Mouse (Mus musculus): ENCODE results near the gene Zc3h12a. TPM values are rescaled to one million over a fixed set of nuclear protein-coding genes. Genes with fewer than 3 reads are reported as not detected.

Zc3h12a gene
- polyA plus RNA-seq, 1 experiment = 48.0 TPM

- DNase-seq (ENCODE audit: low read depth, low spot score) = no peak
- 88% methylated on average over 4 of the region's 4 CpGs for WGBS
These were observed 20.3 kb upstream of the Zc3h12a start for GRCm38 (mm10) chr4:125147970-125148369.

- WGBS = 27% methylated on average over 10 of the region's 10 CpGs
- no peak for DNase-seq (ENCODE audit: low read depth, low spot score)
These were observed 17.6 kb upstream of the Zc3h12a start for GRCm38 (mm10) chr4:125145213-125145612.

DNA sequence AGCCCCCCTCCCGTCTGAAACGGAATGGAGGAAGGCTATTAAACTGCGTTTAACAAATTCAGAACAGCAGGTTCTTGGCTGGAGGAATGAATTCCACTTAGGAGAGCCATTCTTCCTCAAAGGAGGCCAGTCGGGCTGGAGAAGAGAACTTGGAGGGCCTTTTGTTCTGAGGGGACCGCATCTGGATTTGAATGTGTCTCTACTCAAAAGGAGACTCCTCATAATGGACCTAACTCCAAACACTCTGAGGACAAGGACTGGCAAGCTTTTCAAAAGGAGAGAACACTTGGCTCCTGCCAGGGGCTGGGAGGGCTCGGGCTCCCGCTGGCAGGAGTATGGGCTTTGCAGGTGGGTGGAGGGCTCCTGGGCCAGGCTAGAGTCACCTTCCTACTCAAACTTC, 17.0 kb upstream of the Zc3h12a start:
- no peak for DNase-seq (ENCODE audit: low read depth, low spot score)
- 41% methylated on average over 7 of the region's 7 CpGs for WGBS

DNA sequence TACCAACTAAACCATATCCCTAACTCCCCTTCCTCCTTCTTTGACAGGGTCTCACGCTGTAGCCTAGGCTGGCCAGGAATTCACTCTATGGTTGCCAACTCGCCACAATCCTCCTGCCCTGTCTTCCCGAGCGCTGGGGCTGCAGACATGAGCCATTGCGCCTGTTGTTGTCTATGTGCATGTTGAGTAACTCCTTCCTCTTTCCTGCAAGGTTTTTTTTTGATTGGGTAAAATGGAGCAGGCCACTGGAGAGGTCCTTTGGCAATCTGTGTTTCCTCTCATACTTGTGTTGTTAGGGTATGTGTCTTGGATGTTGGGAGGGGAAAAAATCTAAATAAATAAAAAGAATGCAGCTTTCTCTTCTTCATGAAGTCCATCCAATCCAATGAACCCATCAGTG, 16.6 kb upstream of the Zc3h12a start:
- 72% methylated on average over 5 of the region's 5 CpGs for WGBS
- DNase-seq (ENCODE audit: low read depth, low spot score) = no peak

DNA sequence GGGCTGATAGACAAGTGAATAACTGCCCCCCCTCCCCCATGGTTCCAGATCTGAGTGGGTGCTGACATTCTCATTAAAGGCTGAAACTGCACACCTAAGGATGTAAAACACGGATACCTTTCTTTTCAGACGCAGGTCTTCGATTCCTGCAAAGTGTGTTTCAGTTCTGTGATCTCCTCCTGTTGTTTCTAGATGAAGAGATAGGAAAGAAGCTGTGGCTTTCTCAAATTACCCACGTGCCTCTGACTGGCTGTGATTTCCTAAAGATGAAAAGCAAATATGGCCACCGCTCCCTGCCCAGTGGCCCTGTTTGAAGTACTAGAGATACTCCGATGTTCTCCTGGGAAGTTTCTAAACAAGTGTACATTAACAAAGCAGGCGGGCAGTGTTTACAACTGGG, 10.7 kb upstream of the Zc3h12a start:
- 40% methylated on average over 7 of the region's 7 CpGs for WGBS

DNA sequence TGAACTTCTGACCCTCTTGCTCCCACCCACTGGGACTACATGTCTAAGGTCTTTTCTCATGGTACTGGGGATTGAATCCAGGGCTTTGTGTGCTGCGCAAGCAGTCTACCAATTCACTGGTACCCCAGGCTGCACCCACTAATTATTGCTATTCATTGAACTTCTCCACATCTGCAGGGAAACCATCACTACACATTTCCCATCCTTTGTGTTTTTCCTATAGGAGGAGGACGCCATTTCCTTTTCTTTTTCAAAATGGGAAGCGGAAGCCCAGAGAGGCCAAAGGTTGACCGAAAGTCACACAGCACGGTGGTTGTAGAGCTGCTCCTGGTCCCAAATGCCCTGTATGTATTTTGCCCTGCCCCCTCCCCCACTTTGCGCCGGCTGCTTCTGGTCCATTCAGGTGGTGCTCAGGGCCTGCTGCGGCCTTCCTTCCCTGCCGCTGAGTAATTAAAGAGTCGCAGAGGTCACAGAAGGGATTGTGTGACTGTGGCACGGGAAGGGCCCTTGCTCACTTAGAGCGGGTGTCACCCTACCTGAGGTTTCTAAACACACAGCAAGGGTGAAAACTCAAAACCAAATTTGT, 8.8 kb upstream of the Zc3h12a start:
- DNase-seq (ENCODE audit: low read depth, low spot score) = no peak
- WGBS = 61% methylated on average over 12 of the region's 12 CpGs

More for the DNA sequence above, 10.7 kb upstream of the Zc3h12a start:
- no peak for DNase-seq (ENCODE audit: low read depth, low spot score)

DNA sequence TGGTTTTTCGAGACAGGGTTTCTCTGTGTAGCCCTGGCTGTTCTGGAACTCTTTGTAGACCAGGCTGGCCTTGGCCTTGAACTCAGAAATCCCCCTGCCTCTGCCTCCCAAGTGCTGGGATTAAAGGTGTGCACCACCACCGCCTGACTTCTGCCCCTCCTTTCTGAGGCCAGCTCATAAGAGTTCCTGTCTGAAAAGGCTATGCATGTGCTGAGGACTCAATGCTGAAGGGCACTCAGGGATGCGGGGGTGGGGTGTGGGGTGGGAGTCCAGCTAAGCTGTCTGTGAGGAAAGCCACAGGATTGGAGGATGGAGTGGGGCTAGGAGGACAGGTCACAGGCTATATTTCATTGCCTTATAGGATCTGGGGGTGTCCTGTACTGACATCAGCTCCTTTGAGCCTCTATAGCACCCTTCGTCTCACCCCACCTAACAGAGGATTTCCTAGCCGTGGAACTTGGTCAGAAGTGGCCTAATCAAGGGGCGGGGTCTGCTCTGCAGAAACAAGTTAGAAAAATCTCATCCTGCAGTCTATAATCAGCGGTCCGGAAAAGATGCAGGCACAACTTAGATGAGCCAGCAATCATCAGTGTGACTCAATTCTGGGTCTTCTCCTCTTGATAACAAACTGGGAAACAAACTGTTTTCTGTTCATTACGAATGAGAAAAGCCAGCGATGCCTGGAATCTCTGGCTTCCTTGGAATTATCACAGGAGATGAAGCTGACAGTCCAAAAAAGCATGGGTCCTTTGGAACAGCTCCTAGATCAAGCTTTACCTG, 7.6 kb upstream of the Zc3h12a start:
- WGBS = 80% methylated on average over 10 of the region's 10 CpGs
- no peak for DNase-seq (ENCODE audit: low read depth, low spot score)

GRCm38 (mm10) chr4:125134631-125135030, 7.0 kb upstream of the Zc3h12a start:
- no peak for DNase-seq (ENCODE audit: low read depth, low spot score)
- 74% methylated on average over 5 of the region's 5 CpGs for WGBS

- 32% methylated on average over 4 of the region's 4 CpGs for WGBS
These were observed 6.6 kb upstream of the Zc3h12a start for GRCm38 (mm10) chr4:125134192-125134591.

DNA sequence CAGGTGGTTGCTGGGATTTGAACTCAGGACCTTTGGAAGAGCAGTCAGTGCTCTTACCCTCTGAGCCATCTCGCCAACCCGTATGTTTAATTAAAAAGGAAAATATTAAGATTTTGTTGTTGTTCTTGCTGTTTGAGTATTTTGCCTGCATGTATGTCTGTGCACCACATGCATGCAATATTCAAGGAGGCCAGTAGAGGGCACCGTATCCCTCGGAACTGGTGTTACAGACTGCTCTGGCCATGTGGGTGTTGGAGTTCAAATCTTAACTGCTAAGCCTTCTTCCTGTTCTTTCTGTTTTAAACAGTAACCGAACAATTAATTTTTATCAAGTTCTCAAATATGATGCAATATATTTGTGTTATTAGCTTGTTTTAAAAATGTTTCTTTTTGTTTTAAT, 4.8 kb upstream of the Zc3h12a start:
- no peak for DNase-seq (ENCODE audit: low read depth, low spot score)
- WGBS = 43% methylated on average over 5 of the region's 5 CpGs

More at GRCm38 (mm10) chr4:125134192-125134591, 6.6 kb upstream of the Zc3h12a start:
- DNase-seq (ENCODE audit: low read depth, low spot score) = no peak

DNA sequence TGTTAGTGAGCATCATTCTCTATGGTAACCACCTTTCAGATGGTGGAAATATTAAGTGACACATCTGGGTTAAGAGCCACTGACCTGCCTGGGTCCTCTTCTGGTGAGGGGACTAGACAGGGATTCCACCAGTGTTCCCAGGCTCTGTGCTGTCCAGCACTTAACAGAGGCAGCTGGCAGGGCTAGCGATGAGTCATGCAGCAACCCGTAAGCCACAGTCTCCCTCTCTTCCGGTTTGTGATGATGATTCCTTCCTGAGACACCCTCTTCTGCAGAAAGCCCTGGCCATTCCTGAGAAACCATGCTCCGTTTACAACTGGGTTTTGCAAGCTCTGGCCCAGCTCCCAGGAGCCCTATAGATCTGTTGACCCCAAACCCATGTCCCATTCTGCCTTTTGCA, 3.9 kb upstream of the Zc3h12a start:
- WGBS = 8% methylated on average over 4 of the region's 4 CpGs
- no peak for DNase-seq (ENCODE audit: low read depth, low spot score)

DNA sequence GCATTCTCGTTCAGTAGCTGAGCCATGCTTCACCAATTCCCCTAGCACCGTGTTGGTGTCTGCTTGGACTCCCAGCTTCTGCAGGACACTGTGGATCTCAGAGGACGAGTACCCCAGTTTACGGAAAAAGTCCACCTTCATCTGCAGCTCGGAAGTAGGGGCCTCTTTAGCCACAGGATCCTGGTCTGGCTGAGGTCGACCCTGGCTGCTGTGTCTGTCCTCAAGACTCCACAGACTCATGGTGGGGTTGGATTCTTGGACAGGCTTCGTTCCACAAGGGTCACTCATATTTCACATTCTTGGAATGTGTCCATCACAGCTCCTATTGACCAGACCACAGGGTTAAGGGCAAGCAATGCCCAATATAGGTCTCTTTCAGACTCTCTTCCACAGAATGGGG, 879 bp downstream of the Zc3h12a start:
- WGBS = 36% methylated on average over 7 of the region's 7 CpGs
- DNase-seq (ENCODE audit: low read depth, low spot score) = no peak

DNA sequence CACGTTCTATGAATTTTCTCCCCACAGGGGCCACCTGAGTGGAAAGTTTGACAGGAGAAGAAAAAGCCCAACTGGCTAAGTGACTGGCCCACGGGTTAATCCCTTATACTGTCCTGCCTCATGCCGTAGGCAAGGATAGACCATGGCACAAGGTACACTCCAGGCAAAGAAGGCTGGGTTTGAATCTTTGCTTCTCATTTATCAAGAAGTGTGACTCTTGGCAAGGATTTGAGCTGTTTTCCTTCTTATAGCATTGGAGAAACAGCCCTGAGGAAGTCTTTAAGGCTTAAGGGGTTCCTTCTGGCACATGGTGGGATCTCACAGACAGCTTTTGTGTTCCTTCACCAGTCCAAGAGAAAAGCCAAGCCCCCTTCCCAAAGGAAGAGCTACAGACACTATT, 1.5 kb downstream of the Zc3h12a start:
- no peak for DNase-seq (ENCODE audit: low read depth, low spot score)
- WGBS = 41% methylated on average over 3 of the region's 3 CpGs

DNA sequence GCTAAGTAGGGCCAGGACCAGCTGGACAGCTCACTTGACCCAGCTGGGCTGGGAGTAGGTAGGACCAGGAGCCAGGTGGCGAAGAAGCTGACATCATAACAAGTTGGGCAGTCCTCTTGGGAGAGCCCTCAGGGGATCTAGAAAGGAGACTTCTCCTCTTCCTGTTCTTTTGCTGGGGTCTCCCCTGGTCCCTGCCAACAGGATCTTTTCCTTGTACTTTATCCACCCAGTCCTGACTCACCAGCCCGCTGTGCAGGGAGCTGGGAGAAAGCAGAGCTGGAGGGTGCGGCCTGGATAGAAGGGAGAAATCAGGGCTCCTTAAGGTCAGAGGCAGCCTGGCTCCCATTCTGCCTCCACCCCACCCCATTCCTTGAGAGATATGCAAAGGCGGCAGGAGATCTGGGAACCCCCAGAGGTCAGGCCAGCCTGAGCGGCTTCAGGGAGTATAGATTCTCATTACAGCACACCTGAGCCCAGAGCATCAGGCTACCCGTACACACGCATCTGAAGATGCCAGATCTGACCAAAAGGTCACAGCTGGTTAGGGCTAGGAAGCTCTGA, 2.2 kb downstream of the Zc3h12a start:
- DNase-seq (ENCODE audit: low read depth, low spot score) = no peak
- 23% methylated on average over 7 of the region's 7 CpGs for WGBS

DNA sequence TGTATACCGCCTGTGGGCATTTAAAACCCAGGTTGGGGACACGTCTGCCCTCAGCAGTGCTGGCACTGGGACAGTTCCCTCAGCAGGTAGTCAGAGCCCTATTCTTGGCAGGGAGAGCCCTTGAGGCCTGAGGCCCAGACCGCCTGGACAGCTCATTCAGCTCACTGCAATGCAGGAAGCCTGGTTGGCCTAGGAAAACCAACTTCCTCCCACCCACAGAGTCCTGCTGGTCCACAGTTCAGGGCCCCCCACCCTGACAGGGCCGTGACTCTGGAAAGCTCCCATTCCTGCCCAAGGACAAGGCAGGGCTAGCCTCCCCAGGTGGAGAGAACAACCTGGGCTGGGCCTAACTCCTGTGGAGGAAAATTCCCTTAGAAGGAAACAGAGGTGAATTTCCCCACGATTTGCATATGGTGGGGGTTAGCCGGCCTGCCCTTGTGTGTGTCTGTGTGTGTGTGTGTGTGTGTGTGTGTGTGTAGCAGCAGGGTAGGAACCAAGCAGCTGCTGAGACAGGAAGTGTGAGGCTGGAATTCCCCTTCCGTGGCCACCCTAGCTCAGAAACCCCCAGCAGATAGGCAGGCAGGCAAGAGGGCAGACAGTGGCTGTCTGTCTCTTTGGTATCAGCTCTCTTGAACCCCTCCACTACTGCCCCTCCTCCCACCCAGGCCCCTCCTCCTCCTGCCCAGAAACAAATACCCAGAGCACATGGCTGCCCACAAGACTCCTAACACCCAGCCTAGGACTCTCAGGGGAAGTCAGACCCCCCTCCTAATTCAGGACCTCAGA, 3.0 kb downstream of the Zc3h12a start:
- no peak for DNase-seq (ENCODE audit: low read depth, low spot score)
- 17% methylated on average over 7 of the region's 7 CpGs for WGBS

DNA sequence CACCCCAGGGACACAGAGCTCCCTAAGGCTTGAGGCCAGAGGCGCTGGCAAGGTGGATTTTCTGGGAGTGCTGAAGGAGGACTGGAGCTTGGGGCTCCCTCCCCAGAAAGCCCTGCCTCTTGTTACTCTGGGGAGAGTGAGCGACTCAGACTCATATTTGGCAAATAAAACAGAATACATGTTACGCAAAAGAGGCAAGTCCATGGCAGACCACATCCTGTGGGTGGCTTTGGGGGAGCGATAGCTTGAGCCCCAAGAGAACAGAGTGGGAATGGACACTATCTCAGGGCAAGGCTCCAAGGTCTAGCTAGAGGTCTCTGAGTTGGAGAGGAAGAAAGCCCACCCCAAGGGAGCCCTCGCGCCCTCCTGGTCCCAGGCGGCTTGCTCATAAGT, 4.4 kb downstream of the Zc3h12a start:
- DNase-seq (ENCODE audit: low read depth, low spot score) = no peak
- WGBS = 52% methylated on average over 7 of the region's 7 CpGs

DNA sequence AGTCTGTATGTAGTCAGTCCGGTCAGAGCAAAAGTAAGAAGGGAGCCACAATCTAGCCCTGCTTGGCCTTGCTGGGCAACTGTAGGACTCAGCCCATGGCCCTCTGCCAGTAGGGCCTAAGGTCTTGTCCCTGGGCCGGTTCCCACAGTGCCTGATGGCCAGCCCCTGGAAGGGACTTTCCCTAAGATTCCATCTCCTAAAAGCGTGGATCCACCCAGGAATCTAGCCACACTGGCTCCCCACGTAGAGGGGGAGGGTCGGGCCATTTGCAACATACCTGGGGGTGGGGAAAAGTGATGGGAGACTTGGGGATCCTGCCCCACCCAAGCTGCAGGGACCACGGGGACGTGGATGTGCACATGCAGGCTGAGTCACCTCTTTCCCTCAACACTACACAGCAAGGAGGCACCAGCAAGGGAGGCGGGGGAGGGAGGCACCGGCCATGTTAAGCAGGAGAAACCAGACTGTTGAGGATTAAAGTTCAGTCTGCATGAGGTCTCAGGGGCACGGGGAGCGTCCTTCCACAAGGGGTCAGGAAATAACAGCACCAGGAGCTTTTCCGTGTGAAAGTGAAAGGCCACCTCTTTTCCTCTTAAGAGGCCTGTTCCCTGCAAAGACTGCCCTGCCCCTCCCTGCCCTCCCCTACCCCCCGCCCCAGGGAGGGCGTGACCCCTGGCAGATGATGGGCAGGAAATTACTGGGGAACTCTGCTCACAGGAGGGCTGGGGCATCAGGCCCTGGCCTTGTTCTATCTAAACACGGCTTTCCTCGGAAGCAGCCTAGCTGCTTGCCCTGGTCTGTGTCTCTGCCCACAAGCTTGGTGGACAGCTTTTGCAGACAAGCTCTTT, 5.0 kb downstream of the Zc3h12a start:
- no peak for DNase-seq (ENCODE audit: low read depth, low spot score)
- 5% methylated on average over 16 of the region's 16 CpGs for WGBS

GRCm38 (mm10) chr4:125119721-125120120, 7.9 kb downstream of the Zc3h12a start:
- DNase-seq (ENCODE audit: low read depth, low spot score) = no peak
- 95% methylated on average over 11 of the region's 11 CpGs for WGBS

DNA sequence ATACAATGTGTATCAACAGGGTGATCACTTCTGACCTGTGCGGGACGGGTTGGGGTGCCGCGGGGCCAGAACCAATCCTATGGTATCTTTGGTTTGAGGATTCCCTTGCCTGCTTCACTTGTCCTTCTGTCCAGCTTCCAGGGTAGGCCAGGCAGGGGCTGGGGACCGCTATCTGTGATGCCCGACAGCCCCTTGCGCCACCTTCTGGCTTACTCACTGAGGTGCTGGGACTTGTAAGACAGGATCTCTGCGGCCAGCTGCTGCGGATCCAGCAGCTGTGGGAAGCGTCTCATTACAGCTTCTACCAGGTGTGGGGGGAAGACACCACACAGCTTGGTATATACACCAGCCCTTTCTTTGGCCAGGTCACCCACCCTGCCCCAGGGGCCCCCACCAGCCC, 8.6 kb downstream of the Zc3h12a start:
- WGBS = 87% methylated on average over 10 of the region's 10 CpGs
- no peak for DNase-seq (ENCODE audit: low read depth, low spot score)

Data from large intestine, adult 2 months (tissue).